Mouse (Mus musculus) limb, embryonic 11.5 days (tissue): ENCODE measurements at regions not wholly inside any gene's neighbourhood (a gene's known extent, or its start where the extent isn't known, plus 50 kb on each side); places are given as distances from the start of the nearest gene placed in this dataset.

Source experiments
- ATAC-seq: fragments of 200-750 bp; cut with Nextera tagmentation; 2 replicates; pipeline ENCODE4 v1.8.0; 2017; ENCODE audit warnings: low read depth; ENCODE audit not compliant: insufficient number of reproducible peaks, low FRiP score, low TSS enrichment
- DNase-seq: peaks from one replicate; pipeline ENCODE4 v3.0.0-alpha.2; 2015; ENCODE audit warnings: low spot score
- H3K27ac ChIP-seq: fragments of 300-500 bp; sonication (generic); replicated peaks from 2 replicates; pipeline ENCODE4 v1.5.1; 2014; ENCODE audit warnings: low read depth, mild to moderate bottlenecking, low read length
- H3K27me3 ChIP-seq: fragments of 300-500 bp; sonication (generic); 2 replicates; pipeline ENCODE4 v1.6.1; 2014; ENCODE audit warnings: mild to moderate bottlenecking, low read length, mixed read lengths; ENCODE audit not compliant: control insufficient read depth, insufficient read depth
- H3K36me3 ChIP-seq: fragments of 300-500 bp; sonication (generic); 2 replicates; pipeline ENCODE4 v1.6.1; 2014; ENCODE audit warnings: mild to moderate bottlenecking, low read length, moderate library complexity, mixed read lengths; ENCODE audit not compliant: control insufficient read depth, insufficient read depth
- H3K4me1 ChIP-seq: fragments of 300-500 bp; sonication (generic); 2 replicates; pipeline ENCODE4 v1.6.1; 2014; ENCODE audit warnings: low read length, mixed read lengths; ENCODE audit not compliant: control insufficient read depth, insufficient read depth
- H3K4me2 ChIP-seq: fragments of 300-500 bp; sonication (generic); 2 replicates; pipeline ENCODE4 v1.6.1; 2014; ENCODE audit warnings: low read depth, mild to moderate bottlenecking, moderate library complexity; ENCODE audit not compliant: severe bottlenecking
- H3K4me3 ChIP-seq: fragments of 300-500 bp; sonication (generic); 2 replicates; pipeline ENCODE4 v1.5.1; 2014; ENCODE audit warnings: low read depth, low read length
- H3K9ac ChIP-seq: fragments of 300-500 bp; sonication (generic); 2 replicates; pipeline ENCODE4 v1.6.1; 2014; ENCODE audit warnings: mild to moderate bottlenecking, low read length
- H3K9me3 ChIP-seq: fragments of 300-500 bp; sonication (generic); 2 replicates; pipeline ENCODE4 v1.6.1; 2016; ENCODE audit warnings: low read length; ENCODE audit not compliant: control insufficient read depth
- WGBS: fragments of 180-500 bp; shearing (Covaris S2); extraction: QIAGEN DNeasy Blood & Tissue Kit; methylation state at CpG from one replicate; pipeline ENCODE4 v1.1.7; 2014; 5-methylcytosine and 5-hydroxymethylcytosine counted together

- ATAC-seq (no peak), DNase-seq (no peak)
- H3K9me3 ChIP-seq: no peaks in the 10 kb centered on the region
- H3K9ac ChIP-seq: no peak overlapping the region
- H3K4me2 ChIP-seq: no peak overlapping the region
- no peak overlapping the region for H3K27ac ChIP-seq
- H3K27me3 ChIP-seq: no peaks in the 10 kb centered on the region
- H3K4me1 ChIP-seq: no peaks in the 10 kb centered on the region
- no peak overlapping the region for H3K4me3 ChIP-seq
- no peaks in the 10 kb centered on the region for H3K36me3 ChIP-seq
- 91% methylated on average over 2 of the region's 2 CpGs for WGBS
These were observed 222.6 kb downstream of the Tmem182 start for GRCm38 (mm10) chr1:41028021-41028420.

GRCm38 (mm10) chr1:41035085-41035880 is 229.9 kb downstream of the Tmem182 start:
- Histone ChIP-seq H3K9ac (no peak overlapping the region), H3K27ac (no peak overlapping the region), H3K9me3 (no peaks in the 10 kb centered on the region), H3K4me1 (peaks cover 6% of the 10 kb centered on the region; the same call in 1 of the 2 replicates), H3K4me2 (peak overlapping the region; percentile 26; the same call in 1 of the 2 replicates), H3K36me3 (no peaks in the 10 kb centered on the region), H3K4me3 (no peak overlapping the region), H3K27me3 (no peaks in the 10 kb centered on the region)
- DNase-seq (peak; percentile 41), ATAC-seq (no peak)
- WGBS: 20% methylated on average over 22 of the region's 22 CpGs

GRCm38 (mm10) chr1:41036940-41037339 is 231.5 kb downstream of the Tmem182 start:
- no peak for ATAC-seq
- DNase-seq: peak; percentile 43
- H3K27ac ChIP-seq: no peak overlapping the region
- H3K4me2 ChIP-seq: no peak overlapping the region
- no peak overlapping the region for H3K9ac ChIP-seq
- WGBS: 42% methylated on average over 12 of the region's 12 CpGs
- no peaks in the 10 kb centered on the region for H3K9me3 ChIP-seq
- peaks cover 6% of the 10 kb centered on the region; the same call in 1 of the 2 replicates for H3K4me1 ChIP-seq
- H3K4me3 ChIP-seq: no peak overlapping the region
- H3K36me3 ChIP-seq: no peaks in the 10 kb centered on the region
- no peaks in the 10 kb centered on the region for H3K27me3 ChIP-seq

GRCm38 (mm10) chr1:41054426-41054955 is 249.1 kb downstream of the Tmem182 start:
- Histone ChIP-seq H3K4me2 (no peak overlapping the region), H3K36me3 (no peaks in the 10 kb centered on the region), H3K9me3 (no peaks in the 10 kb centered on the region), H3K9ac (no peak overlapping the region), H3K4me3 (no peak overlapping the region), H3K4me1 (no peaks in the 10 kb centered on the region), H3K27me3 (no peaks in the 10 kb centered on the region), H3K27ac (no peak overlapping the region)
- 93% methylated on average over 5 of the region's 5 CpGs for WGBS
- DNase-seq (no peak), ATAC-seq (no peak)

GRCm38 (mm10) chr1:41055761-41056160 is 250.4 kb downstream of the Tmem182 start:
- no peak overlapping the region for H3K4me3 ChIP-seq
- ATAC-seq (no peak), DNase-seq (no peak)
- H3K27ac ChIP-seq: no peak overlapping the region
- no peaks in the 10 kb centered on the region for H3K9me3 ChIP-seq
- WGBS: 90% methylated on average over 10 of the region's 10 CpGs
- H3K4me1 ChIP-seq: no peaks in the 10 kb centered on the region
- H3K27me3 ChIP-seq: no peaks in the 10 kb centered on the region
- no peaks in the 10 kb centered on the region for H3K36me3 ChIP-seq
- no peak overlapping the region for H3K4me2 ChIP-seq
- no peak overlapping the region for H3K9ac ChIP-seq

- 89% methylated on average over 10 of the region's 10 CpGs for WGBS
- Histone ChIP-seq H3K4me3 (no peak overlapping the region), H3K36me3 (no peaks in the 10 kb centered on the region), H3K4me1 (no peaks in the 10 kb centered on the region), H3K27me3 (no peaks in the 10 kb centered on the region), H3K9me3 (no peaks in the 10 kb centered on the region), H3K4me2 (no peak overlapping the region), H3K9ac (no peak overlapping the region), H3K27ac (no peak overlapping the region)
- ATAC-seq (no peak), DNase-seq (no peak)
These were observed 259.7 kb downstream of the Tmem182 start for GRCm38 (mm10) chr1:41065130-41065529.

- Histone ChIP-seq H3K27me3 (no peaks in the 10 kb centered on the region), H3K9me3 (no peaks in the 10 kb centered on the region), H3K9ac (no peak overlapping the region), H3K4me3 (no peak overlapping the region), H3K4me2 (no peak overlapping the region), H3K4me1 (no peaks in the 10 kb centered on the region), H3K27ac (no peak overlapping the region), H3K36me3 (no peaks in the 10 kb centered on the region)
- ATAC-seq (no peak), DNase-seq (no peak)
- 90% methylated on average over 5 of the region's 5 CpGs for WGBS
These were observed 299.5 kb downstream of the Tmem182 start for GRCm38 (mm10) chr1:41104869-41105268.

- Histone ChIP-seq H3K4me3 (no peak overlapping the region), H3K36me3 (no peaks in the 10 kb centered on the region), H3K4me2 (no peak overlapping the region), H3K27ac (no peak overlapping the region), H3K27me3 (no peaks in the 10 kb centered on the region), H3K9me3 (no peaks in the 10 kb centered on the region), H3K9ac (no peak overlapping the region), H3K4me1 (no peaks in the 10 kb centered on the region)
- 45% methylated on average over 5 of the region's 5 CpGs for WGBS
- no peak for ATAC-seq
- DNase-seq: no peak
These were observed 316.3 kb downstream of the Tmem182 start for GRCm38 (mm10) chr1:41121636-41122175.
